Mouse (Mus musculus) ES-E14 (cell line): ENCODE results near the gene Pdx1. TPM values are rescaled to one million over a fixed set of nuclear protein-coding genes. Genes with fewer than 3 reads are reported as not detected.
A peak's percentile ranks its signal among the peaks of the same experiment; 100 is the strongest.

ENCODE experiments used
- DNase-seq: peaks from one replicate; pipeline ENCODE4 v3.0.0-alpha.2; 2013; ENCODE audit warnings: low read depth, low spot score
- H3K27ac ChIP-seq: 2 replicates; pipeline ENCODE4 v1.5.1; 2012; ENCODE audit warnings: low read depth, mild to moderate bottlenecking, low read length, moderate library complexity, mixed read lengths; ENCODE audit not compliant: poor library complexity, insufficient read depth, severe bottlenecking
- H3K36me3 ChIP-seq: 2 replicates; pipeline ENCODE4 v1.6.1; 2012; ENCODE audit warnings: mild to moderate bottlenecking, low read length, moderate library complexity, mixed read lengths; ENCODE audit not compliant: control insufficient read depth, poor library complexity, insufficient read depth, severe bottlenecking
- H3K4me1 ChIP-seq, 2 experiments: fragments of 150-350 bp in 1 of 2; sonication (generic) in 1 of 2; 2 replicates each; pipeline ENCODE4 v1.6.1; 2012; ENCODE audit warnings: low read length in 2 of 2, mild to moderate bottlenecking in 1 of 2, mixed read lengths in 1 of 2; ENCODE audit not compliant: control insufficient read depth in 2 of 2, insufficient read depth in 2 of 2, poor library complexity in 1 of 2
- H3K4me3 ChIP-seq, 2 experiments: fragments of 150-350 bp in 1 of 2; sonication (generic) in 1 of 2; 2 replicates each; pipeline ENCODE4 v1.5.1; 2012; ENCODE audit warnings: low read length in 2 of 2, low read depth in 1 of 2, mild to moderate bottlenecking in 1 of 2, mixed read lengths in 1 of 2; ENCODE audit not compliant: insufficient read depth in 1 of 2, poor library complexity in 1 of 2, severe bottlenecking in 1 of 2
- H3K9ac ChIP-seq: 2 replicates; pipeline ENCODE4 v1.6.1; 2012; ENCODE audit warnings: low read depth, mild to moderate bottlenecking, low read length, mixed read lengths; ENCODE audit not compliant: poor library complexity, insufficient read depth, severe bottlenecking
- H3K9me3 ChIP-seq: fragments of 150-350 bp; sonication (generic); 2 replicates; pipeline ENCODE4 v1.6.1; 2012; ENCODE audit warnings: low read depth, mild to moderate bottlenecking, low read length; ENCODE audit not compliant: control insufficient read depth, insufficient read depth
- CHD2 ChIP-seq: IDR thresholded peaks from 2 replicates; pipeline ENCODE4 v1.6.1; 2014; ENCODE audit warnings: mild to moderate bottlenecking, low read depth, low read length, inconsistent platforms
- HCFC1 ChIP-seq: IDR thresholded peaks from 2 replicates; pipeline ENCODE4 v1.6.1; 2012; ENCODE audit warnings: low read length, inconsistent platforms, borderline replicate concordance; ENCODE audit not compliant: insufficient read depth
- MAFK ChIP-seq: IDR thresholded peaks from 2 replicates; pipeline ENCODE4 v1.6.1; 2014; ENCODE audit warnings: mild to moderate bottlenecking, low read depth, low read length, inconsistent platforms; ENCODE audit not compliant: insufficient read depth
- ZC3H11A ChIP-seq: IDR thresholded peaks from 2 replicates; pipeline ENCODE4 v1.6.1; 2012; ENCODE audit warnings: low read depth, mild to moderate bottlenecking, inconsistent platforms, low read length, borderline replicate concordance
- ZNF384 ChIP-seq: IDR thresholded peaks from 2 replicates; pipeline ENCODE4 v1.6.1; 2012; ENCODE audit warnings: low read depth, low read length, inconsistent platforms
- in situ Hi-C, 2 experiments: fragments of 600-800 bp; cut with MboI; formaldehyde crosslinking; loops; one replicate each; pipeline ENCODE4 v1.15.1; 2025; ENCODE audit warnings: low sequenced_read_pairs in 2 of 2, inconsistent platforms in 1 of 2; ENCODE audit not compliant: unreplicated experiment in 2 of 2
- total RNA-seq: library from RNA; depleted of rRNA; stranded (reverse); fragments of 300-350 nt; gene quantifications from 2 replicates; pipeline ENCODE4 v1.2.3, GENCODE M21; 2012

The Pdx1 gene
- total RNA-seq, 1 experiment: 0.09 TPM

DNA sequence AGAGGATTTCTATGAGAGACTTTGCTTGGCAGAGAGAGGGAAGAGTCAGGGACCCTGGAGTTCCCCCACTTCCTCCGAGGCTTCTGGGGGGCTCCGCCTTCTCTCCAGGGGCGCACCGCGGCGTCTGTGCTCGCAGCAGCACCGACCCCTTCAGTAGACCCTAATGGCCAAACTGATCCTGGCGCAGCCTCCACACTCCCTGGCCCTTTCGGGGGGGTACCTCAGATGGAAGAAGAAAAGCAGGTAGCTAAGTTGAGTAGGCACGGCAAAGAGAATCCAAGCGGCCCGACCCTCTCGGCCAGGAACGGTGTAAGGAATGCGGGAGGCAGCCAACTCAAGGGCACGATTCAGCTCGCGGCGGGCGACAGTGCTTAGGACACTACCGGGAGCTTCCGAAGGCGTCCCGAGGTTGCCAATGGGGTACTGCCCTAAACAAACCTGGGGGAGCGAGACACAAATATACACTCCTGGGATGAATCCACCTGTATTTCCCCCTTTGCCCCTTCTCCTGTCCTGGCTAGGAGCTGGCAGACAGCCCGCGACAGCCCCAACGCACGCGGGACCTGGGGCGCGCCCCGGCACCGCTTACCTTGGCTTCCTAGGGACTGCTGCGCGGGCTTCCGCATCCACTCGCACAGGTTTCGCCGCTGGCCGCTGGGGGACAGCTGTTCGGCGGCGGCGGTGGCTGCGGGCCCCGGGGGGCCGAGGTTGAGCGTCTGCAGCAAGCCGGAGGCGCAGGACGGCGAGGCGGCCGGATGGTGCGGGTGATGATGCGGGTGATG, 36.3 kb downstream of the Pdx1 start:
- DNase-seq: no peak
- Histone ChIP-seq H3K4me3 (peak overlapping the region; percentile 45; a peak in 3 of 4 replicates), H3K4me1 (peaks cover 0 to 8% of the 10 kb centered on the region in 2 experiments; a peak in 2 of 4 replicates), H3K36me3 (no peaks in the 10 kb centered on the region), H3K9ac (peak overlapping the region; percentile 25; the same call in 1 of the 2 replicates), H3K9me3 (no peaks in the 10 kb centered on the region), H3K27ac (no peak overlapping the region)
- TF ChIP-seq ZNF384 (no peak), HCFC1 (no peak), ZC3H11A (no peak), MAFK (no peak), CHD2 (no peak)
- in situ Hi-C loops: loop anchor here in 1 of 2 experiments (5.0 to 10.0 kb wide), 2 partner anchors 34 to 111 kb away; no protein-coding TSS in a partner anchor

DNA sequence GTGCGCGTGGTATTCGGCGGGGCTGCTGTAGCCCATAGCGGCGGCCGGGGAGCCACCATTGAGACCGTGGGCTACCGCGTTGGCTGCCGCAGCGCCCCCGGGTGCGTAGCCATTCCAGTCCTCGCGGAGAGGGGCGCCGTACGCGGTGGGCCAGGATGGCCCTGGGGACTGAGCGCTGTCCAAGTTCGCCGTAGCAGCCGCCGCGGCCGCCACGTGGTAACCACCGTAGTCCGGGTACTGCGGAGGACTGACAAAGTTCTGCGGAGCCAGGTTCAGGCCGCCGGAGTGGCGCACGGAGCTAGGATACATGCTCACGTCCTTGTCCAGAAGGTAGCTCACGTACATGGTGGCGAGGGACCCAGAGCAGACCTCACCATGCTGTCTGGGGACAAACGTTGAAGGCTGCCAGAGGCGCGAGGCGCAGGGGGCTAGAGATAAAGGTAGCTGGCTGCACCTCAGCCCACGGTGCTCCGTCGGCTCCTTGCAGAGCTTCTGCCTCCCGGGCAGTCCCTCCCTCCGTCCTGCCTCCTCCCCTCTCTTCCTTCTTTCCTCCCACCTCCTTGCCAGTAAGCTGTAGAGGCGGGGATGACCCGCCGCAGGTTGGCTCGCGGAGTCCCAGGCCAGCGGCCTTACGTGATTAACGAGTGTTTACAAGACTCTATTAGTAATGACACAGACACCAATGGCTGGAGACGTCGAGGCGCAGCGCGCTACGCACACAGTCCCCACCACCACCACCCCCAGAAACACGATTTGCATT, 37.1 kb downstream of the Pdx1 start, which contains the start of gene Cdx2:
Gene Cdx2 (minus strand): TSS at position 633 of the 760 bp plus-strand sequence.
- in situ Hi-C loops: loop anchor here in 1 of 2 experiments (5.0 to 10.0 kb wide), 2 partner anchors 35 to 112 kb away; no protein-coding TSS in a partner anchor
- TF ChIP-seq CHD2: no peak
- no peak for TF ChIP-seq MAFK
- no peak for TF ChIP-seq HCFC1
- no peak for TF ChIP-seq ZNF384
- no peak for TF ChIP-seq ZC3H11A
- peak within 1 kb of the TSS; percentile 45 for H3K4me3 ChIP-seq
- no peaks in the 10 kb centered on the region for H3K9me3 ChIP-seq
- H3K9ac ChIP-seq: peak within 1 kb of the TSS; percentile 25; the same call in 1 of the 2 replicates
- DNase-seq: no peak
- H3K4me1 ChIP-seq: peaks cover 0 to 5% of the 10 kb centered on the region in 2 experiments; a peak in 1 of 4 replicates
- no peak within 1 kb of the TSS for H3K27ac ChIP-seq
- H3K36me3 ChIP-seq: no peaks in the 10 kb centered on the region

- peak overlapping the region; percentile 45; a peak in 3 of 4 replicates for H3K4me3 ChIP-seq
- in situ Hi-C loops: loop anchor here in 1 of 2 experiments (5.0 to 10.0 kb wide), 2 partner anchors 35 to 113 kb away; no protein-coding TSS in a partner anchor
- H3K9me3 ChIP-seq: no peaks in the 10 kb centered on the region
- H3K4me1 ChIP-seq: peaks cover 0 to 5% of the 10 kb centered on the region in 2 experiments; a peak in 1 of 4 replicates
- DNase-seq: no peak
- H3K27ac ChIP-seq: no peak overlapping the region
- TF ChIP-seq CHD2: no peak
- H3K9ac ChIP-seq: no peak overlapping the region
- no peaks in the 10 kb centered on the region for H3K36me3 ChIP-seq
Measured at GRCm38 (mm10) chr5:147307398-147307785, 37.6 kb downstream of the Pdx1 start.

DNA sequence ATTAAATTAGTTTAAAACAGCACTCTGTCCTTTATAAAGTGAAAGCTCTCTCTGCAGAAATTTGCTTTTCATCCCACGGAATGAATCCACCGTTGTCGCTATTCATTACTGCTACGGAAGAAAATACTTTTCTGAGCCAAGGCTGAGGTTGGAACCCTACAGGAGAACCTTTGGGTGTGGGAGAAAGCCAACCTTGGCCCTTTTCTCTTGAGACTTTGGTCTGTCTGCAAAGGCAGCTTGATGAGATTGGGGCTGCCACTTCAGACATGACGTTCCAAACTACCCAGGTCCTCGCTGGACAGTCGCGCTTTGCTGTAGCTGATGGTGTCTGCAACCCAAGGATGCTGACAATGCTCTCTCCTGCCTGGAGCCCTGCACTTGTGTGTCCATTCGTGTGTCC, 38.7 kb downstream of the Pdx1 start:
- TF ChIP-seq ZC3H11A (no peak), CHD2 (no peak), ZNF384 (no peak), MAFK (no peak), HCFC1 (no peak)
- H3K9ac ChIP-seq: no peak overlapping the region
- in situ Hi-C loops: loop anchor here in 1 of 2 experiments (5.0 to 10.0 kb wide), 2 partner anchors 36 to 114 kb away; no protein-coding TSS in a partner anchor
- no peak overlapping the region for H3K27ac ChIP-seq
- H3K36me3 ChIP-seq: no peaks in the 10 kb centered on the region
- H3K4me1 ChIP-seq: peaks cover 0 to 5% of the 10 kb centered on the region in 2 experiments; a peak in 1 of 4 replicates
- DNase-seq: no peak
- H3K4me3 ChIP-seq: no peak overlapping the region
- H3K9me3 ChIP-seq: no peaks in the 10 kb centered on the region
